Mouse (Mus musculus) brain, embryonic 14.5 days (tissue): Measurements from ENCODE around the gene Ubr3. TPM values are rescaled to one million over a fixed set of nuclear protein-coding genes. Genes with fewer than 3 reads are reported as not detected.
A peak's percentile ranks its signal among the peaks of the same experiment; 100 is the strongest.
"Not testable (repeated sequence)": the region's sequence is repeated elsewhere in the genome, so short reads cannot be mapped to it uniquely, and the experiment has no call there.

Experiments
- DNase-seq: peaks from one replicate; pipeline ENCODE4 v3.0.0-alpha.2; 2011; ENCODE audit warnings: low read depth
- CTCF ChIP-seq: fragments of 200-500 bp; IDR thresholded peaks from 2 replicates; pipeline ENCODE4 v1.5.1; 2012; ENCODE audit warnings: inconsistent platforms, mild to moderate bottlenecking, moderate library complexity, borderline replicate concordance; ENCODE audit not compliant: insufficient read depth, insufficient read length; ENCODE audit errors: extremely low read depth
- POLR2A ChIP-seq: fragments of 200-500 bp; IDR thresholded peaks from 2 replicates; pipeline ENCODE4 v1.6.1; 2012; ENCODE audit warnings: mild to moderate bottlenecking, inconsistent platforms, borderline replicate concordance; ENCODE audit not compliant: poor library complexity, insufficient read depth, insufficient read length, severe bottlenecking; ENCODE audit errors: extremely low read depth
- polyA plus RNA-seq: library from polyadenylated mRNA; depleted of rRNA; stranded (reverse); fragments of >200 nt; gene quantifications from 2 replicates; pipeline ENCODE4 v1.2.3, GENCODE M21; 2012

Ubr3 gene
- polyA plus RNA-seq, 1 experiment = 53.9 TPM

- peak; percentile 93 for DNase-seq
- TF ChIP-seq POLR2A = peak; percentile 72; the same call in 1 of the 2 replicates
- peak; percentile 66; the same call in 1 of the 2 replicates for TF ChIP-seq CTCF
These were observed 11.4 kb upstream of the Ubr3 start, which contains the start of gene Mettl5 for GRCm38 (mm10) chr2:69885451-69886305. TSS of gene Mettl5 (minus strand) at chr2:69885615.

DNA sequence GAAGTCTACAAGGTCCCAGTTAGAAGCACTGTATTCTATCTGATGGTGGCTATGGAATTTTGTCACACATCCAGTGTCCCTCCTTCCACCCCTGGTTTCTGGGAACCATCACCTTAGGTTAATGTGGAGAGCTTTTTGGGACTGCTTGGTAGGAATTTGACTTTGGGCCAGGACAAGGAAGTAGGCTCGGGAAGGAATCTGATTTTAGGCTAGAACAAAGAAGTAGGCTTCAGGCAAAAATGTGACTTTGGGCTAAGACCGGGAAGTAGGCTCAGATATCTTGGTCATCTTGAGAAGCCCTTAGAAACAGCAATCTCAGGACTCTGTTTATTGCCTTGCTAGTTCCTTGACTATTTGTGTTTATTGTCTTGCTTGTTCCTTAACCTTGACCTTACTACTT is 8.1 kb upstream of the Ubr3 start:
- no peak for TF ChIP-seq POLR2A
- no peak for TF ChIP-seq CTCF
- DNase-seq = no peak

DNA sequence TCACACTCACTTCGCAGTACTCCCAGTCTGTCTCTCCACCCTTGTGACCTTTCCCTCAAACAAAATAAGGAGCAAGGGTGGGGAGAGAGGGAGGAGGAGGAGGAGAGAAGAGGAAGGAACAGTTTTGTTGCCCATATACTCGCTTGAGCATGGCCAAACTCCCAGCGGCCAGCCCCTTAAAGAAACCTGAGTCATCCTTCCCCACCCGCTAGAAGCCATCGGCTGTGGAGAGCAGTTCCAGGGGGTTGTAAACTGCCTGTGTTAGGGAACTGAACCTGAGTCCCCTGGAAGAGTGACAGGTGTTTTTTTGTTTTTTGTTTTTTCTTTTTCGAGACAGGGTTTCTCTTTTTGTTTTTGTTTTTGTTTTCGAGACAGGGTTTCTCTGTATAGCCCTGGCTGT is 6.2 kb upstream of the Ubr3 start:
- DNase-seq = no peak
- TF ChIP-seq CTCF = no peak
- TF ChIP-seq POLR2A = no peak

DNA sequence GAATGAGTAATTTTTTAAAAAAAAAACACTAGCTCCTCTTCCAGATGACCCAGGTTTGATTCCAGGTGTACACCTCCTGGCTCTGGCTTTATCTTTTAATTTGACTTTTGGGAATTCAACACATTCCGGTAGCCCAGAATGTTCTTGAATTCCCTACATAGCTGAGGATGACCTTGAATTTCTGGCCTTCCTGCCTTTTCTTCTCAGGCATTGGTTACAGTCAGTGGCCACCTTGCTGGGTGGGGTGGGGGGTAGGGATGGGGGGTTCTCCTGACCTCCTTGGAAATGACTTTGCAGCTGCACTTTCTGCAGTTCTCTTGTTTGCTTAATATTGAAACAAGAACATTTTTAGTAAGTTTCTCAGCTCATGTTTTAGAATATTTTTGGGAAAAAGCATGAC is 3.9 kb upstream of the Ubr3 start:
- TF ChIP-seq POLR2A = no peak
- TF ChIP-seq CTCF = no peak
- DNase-seq = no peak

- no peak for DNase-seq
- TF ChIP-seq POLR2A (no peak), CTCF (no peak)
These were observed 3.2 kb upstream of the Ubr3 start for GRCm38 (mm10) chr2:69893891-69894290.

- DNase-seq = no peak
- TF ChIP-seq POLR2A = no peak
- peak; percentile 47; the same call in 1 of the 2 replicates for TF ChIP-seq CTCF
These were observed 1.4 kb upstream of the Ubr3 start for GRCm38 (mm10) chr2:69895502-69896223.

DNA sequence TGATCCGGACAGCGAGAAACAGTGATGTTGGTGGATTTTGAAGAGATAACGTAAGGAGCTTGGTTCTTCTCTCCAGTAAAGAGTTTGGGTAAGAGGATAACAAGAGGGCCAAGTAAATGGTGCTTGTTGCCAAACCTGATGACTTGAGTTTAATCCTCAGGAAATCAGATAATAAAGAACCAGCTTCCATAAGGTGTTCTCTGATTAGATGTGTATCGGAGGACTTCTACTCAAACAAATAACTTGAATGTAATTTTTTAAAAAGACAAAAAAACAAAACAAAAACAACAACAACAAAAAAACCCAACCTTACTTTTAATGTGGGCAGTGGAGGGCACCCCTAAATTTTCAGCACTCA is 843 bp upstream of the Ubr3 start:
- no peak for DNase-seq
- TF ChIP-seq POLR2A (no peak), CTCF (no peak)

DNA sequence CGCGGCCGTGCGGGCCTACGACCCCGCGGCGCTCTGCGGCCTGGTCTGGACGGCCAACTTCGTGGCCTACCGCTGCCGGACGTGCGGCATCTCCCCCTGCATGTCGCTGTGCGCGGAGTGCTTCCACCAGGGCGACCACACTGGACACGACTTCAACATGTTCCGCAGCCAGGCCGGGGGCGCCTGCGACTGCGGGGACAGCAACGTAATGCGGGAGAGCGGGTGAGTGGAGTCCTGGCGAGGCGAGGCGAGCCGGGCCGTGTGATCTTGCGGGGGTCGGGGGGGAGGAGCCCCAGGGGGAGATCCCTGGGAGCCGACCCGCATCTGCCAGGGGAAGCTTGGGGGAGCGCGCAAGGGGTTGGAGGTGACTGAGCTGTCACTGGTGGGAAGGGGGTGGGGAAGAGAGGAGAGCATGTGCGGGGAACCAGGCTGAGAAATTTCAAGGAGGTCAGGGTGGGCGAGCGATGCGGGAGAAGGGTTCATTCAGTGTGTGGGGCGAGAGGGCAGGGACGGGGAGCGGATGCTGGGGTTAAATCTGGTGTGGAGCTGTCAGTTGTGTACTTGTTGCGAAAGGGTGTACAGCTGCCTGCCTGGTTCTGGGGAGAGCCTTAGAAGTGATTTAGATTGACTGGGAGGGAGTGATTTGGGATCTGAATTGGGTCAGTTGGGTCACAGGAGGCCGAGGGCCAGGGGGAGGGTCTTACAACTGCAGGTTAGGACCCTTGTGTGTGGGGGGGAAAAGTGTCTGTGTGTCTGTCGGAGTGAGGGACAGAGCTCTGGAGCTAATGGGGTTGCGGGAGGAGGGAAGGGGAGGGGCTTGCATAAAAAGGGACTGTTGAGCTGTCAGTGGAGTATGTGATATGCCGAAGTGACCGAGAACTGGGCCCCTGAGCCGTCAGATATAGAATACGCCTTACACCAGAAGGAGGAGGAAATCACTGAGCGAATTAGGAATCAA is 851 bp downstream of the Ubr3 start:
- no peak for TF ChIP-seq POLR2A
- no peak for TF ChIP-seq CTCF
- peak; percentile 69 for DNase-seq

- no peak for TF ChIP-seq CTCF
- TF ChIP-seq POLR2A = no peak
- DNase-seq = no peak
These were observed 6.5 kb downstream of the Ubr3 start for GRCm38 (mm10) chr2:69903541-69903940.

DNA sequence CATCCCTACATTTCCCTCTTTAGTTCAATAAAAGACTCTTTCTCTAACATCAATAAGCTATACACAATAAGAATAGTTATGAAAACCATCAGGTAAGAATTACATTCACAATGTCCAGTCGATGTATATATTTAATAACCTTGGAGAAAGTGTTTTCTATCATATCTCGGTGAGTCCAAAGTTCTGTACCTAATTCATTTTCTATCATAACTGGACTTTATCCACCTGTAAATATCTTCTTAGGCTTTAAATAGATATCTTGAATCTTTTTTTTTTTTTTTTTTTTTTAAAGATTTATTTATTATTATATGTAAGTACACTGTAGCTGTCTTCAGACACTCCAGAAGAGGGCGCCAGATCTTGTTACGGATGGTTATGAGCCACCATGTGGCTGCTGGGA is 10.3 kb downstream of the Ubr3 start:
- DNase-seq = not testable (repeated sequence)

DNA sequence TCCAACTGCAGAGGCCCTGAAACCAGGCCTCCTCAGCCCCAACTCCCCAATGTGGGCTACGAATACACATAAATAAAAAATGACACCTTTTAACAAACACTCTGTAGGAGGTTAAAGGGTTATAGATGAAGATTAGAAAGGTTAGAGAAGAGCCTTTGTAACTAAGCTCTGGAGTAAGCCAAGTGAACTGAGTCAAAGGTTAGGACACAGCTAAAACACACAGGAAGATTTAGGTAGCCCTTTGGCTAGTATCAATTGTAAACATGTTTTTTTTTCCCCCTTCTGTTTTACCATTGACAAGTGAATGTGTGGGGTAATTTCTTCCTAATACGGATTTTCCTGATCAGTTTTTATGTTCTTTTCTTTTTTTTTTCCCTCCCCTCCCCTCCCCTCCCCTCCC is 15.8 kb downstream of the Ubr3 start:
- TF ChIP-seq POLR2A (no peak), CTCF (no peak)

More for the DNA sequence above, 15.8 kb downstream of the Ubr3 start:
- no peak for DNase-seq
